Mouse (Mus musculus): Measurements from ENCODE around the gene Ncln. TPM values are rescaled to one million over a fixed set of nuclear protein-coding genes. Genes with fewer than 3 reads are reported as not detected.

The Ncln gene
- polyA plus RNA-seq, 1 experiment, result 37.2 TPM

- TF ChIP-seq POLR2A (IDR thresholded peaks at IDR 0.05; ENCODE audit: insufficient read depth, low read length) (no peak), EP300 (IDR thresholded peaks at IDR 0.05; ENCODE audit: insufficient read depth, low read depth, low read length) (no peak)
- Histone ChIP-seq H3K4me3 (ENCODE audit: low read depth, low read length) (peak overlapping the region; percentile 85), H3K27me3 (ENCODE audit: control insufficient read depth, insufficient read depth, low read length, poor library complexity, severe bottlenecking) (no peaks in the 10 kb centered on the region), H3K27ac (ENCODE audit: insufficient read depth, low read length) (no peak overlapping the region), H3K9me3 (replicated peaks; ENCODE audit: control insufficient read depth, insufficient read depth, low read length, poor library complexity, severe bottlenecking) (no peaks in the 10 kb centered on the region), H3K4me1 (ENCODE audit: control insufficient read depth, insufficient read depth, low read length) (peaks cover 2% of the 10 kb centered on the region), H3K36me3 (ENCODE audit: control insufficient read depth, insufficient read depth, low read length, poor library complexity, severe bottlenecking) (no peaks in the 10 kb centered on the region), H3K9ac (ENCODE audit: low read depth, poor library complexity, severe bottlenecking) (peak overlapping the region; percentile 74)
Measured at GRCm38 (mm10) chr10:81481605-81482532, 14.3 kb downstream of the Ncln start.

DNA sequence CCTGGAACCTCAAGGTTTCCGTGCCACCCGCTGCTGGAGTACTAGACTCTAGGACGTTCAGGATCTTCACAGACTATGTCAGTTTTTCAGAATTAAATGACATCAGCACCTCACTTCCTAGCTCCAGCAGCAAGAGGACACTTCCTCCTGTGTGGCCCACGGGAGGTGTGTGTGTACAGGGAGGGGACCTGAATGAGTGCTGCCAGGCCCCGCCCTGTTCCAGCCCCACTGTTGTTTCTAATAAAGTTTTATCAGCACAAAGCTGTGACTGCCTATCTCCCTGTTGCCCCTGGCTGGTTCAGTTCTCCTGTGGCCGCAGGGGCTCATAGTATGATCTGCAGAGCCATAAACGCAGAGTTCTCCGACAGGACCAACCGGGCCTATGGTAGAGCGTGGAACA, 21.7 kb downstream of the Ncln start:
- Histone ChIP-seq H3K36me3 (ENCODE audit: control insufficient read depth, insufficient read depth, low read length, poor library complexity, severe bottlenecking) (no peaks in the 10 kb centered on the region), H3K4me3 (ENCODE audit: low read depth, low read length) (no peak overlapping the region), H3K4me1 (ENCODE audit: control insufficient read depth, insufficient read depth, low read length) (peaks cover 2% of the 10 kb centered on the region), H3K9ac (ENCODE audit: low read depth, poor library complexity, severe bottlenecking) (no peak overlapping the region), H3K27ac (ENCODE audit: insufficient read depth, low read length) (no peak overlapping the region), H3K9me3 (replicated peaks; ENCODE audit: control insufficient read depth, insufficient read depth, low read length, poor library complexity, severe bottlenecking) (no peaks in the 10 kb centered on the region), H3K27me3 (ENCODE audit: control insufficient read depth, insufficient read depth, low read length, poor library complexity, severe bottlenecking) (no peaks in the 10 kb centered on the region)
- TF ChIP-seq CTCF (IDR thresholded peaks at IDR 0.05; ENCODE audit: low read depth, low read length) (no peak), POLR2A (IDR thresholded peaks at IDR 0.05; ENCODE audit: insufficient read depth, low read length) (no peak), EP300 (IDR thresholded peaks at IDR 0.05; ENCODE audit: insufficient read depth, low read depth, low read length) (no peak)

DNA sequence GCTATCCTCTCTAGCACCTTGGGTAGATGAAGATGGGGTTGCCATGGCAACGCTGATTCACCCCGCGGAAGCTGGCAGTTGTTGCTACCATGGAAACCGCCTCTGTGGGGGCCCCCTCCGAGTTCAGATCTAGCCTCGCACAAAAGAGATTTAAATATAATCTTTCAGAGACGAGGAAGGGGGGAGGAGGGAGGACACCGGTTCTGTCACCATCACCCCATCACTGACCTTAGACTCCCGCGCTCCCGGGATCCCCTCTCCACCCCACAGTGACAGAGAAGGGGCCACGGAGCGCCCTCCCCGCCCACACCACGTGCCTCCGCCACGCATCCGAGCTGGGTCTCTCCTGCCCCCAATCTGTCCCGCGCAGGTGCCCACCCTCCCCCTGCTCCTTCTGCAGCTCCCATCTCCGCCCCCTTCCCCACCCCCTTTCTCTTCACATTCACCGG, 23.2 kb downstream of the Ncln start:
- peak overlapping the region; percentile 21; the same call in 1 of the 2 replicates for H3K9ac ChIP-seq (ENCODE audit: low read depth, poor library complexity, severe bottlenecking)
- no peaks in the 10 kb centered on the region for H3K9me3 ChIP-seq (replicated peaks; ENCODE audit: control insufficient read depth, insufficient read depth, low read length, poor library complexity, severe bottlenecking)
- TF ChIP-seq CTCF (IDR thresholded peaks at IDR 0.05; ENCODE audit: low read depth, low read length), result no peak
- TF ChIP-seq POLR2A (IDR thresholded peaks at IDR 0.05; ENCODE audit: insufficient read depth, low read length), result no peak
- no peak for TF ChIP-seq EP300 (IDR thresholded peaks at IDR 0.05; ENCODE audit: insufficient read depth, low read depth, low read length)
- peaks cover 2% of the 10 kb centered on the region for H3K4me1 ChIP-seq (ENCODE audit: control insufficient read depth, insufficient read depth, low read length)
- no peak overlapping the region for H3K27ac ChIP-seq (ENCODE audit: insufficient read depth, low read length)
- no peaks in the 10 kb centered on the region for H3K27me3 ChIP-seq (ENCODE audit: control insufficient read depth, insufficient read depth, low read length, poor library complexity, severe bottlenecking)
- H3K36me3 ChIP-seq (ENCODE audit: control insufficient read depth, insufficient read depth, low read length, poor library complexity, severe bottlenecking), result no peaks in the 10 kb centered on the region
- H3K4me3 ChIP-seq (ENCODE audit: low read depth, low read length), result peak overlapping the region; percentile 21; the same call in 1 of the 2 replicates

- H3K27ac ChIP-seq (ENCODE audit: insufficient read depth, low read length), result no peak overlapping the region
- peaks cover 2% of the 10 kb centered on the region for H3K4me1 ChIP-seq (ENCODE audit: control insufficient read depth, insufficient read depth, low read length)
- no peak overlapping the region for H3K9ac ChIP-seq (ENCODE audit: low read depth, poor library complexity, severe bottlenecking)
- H3K27me3 ChIP-seq (ENCODE audit: control insufficient read depth, insufficient read depth, low read length, poor library complexity, severe bottlenecking), result no peaks in the 10 kb centered on the region
- no peaks in the 10 kb centered on the region for H3K36me3 ChIP-seq (ENCODE audit: control insufficient read depth, insufficient read depth, low read length, poor library complexity, severe bottlenecking)
- H3K9me3 ChIP-seq (replicated peaks; ENCODE audit: control insufficient read depth, insufficient read depth, low read length, poor library complexity, severe bottlenecking), result no peaks in the 10 kb centered on the region
- TF ChIP-seq POLR2A (IDR thresholded peaks at IDR 0.05; ENCODE audit: insufficient read depth, low read length), result no peak
- no peak overlapping the region; the same call in 1 of the 2 replicates for H3K4me3 ChIP-seq (ENCODE audit: low read depth, low read length)
Measured at GRCm38 (mm10) chr10:81472403-81473002, 23.7 kb downstream of the Ncln start.

DNA sequence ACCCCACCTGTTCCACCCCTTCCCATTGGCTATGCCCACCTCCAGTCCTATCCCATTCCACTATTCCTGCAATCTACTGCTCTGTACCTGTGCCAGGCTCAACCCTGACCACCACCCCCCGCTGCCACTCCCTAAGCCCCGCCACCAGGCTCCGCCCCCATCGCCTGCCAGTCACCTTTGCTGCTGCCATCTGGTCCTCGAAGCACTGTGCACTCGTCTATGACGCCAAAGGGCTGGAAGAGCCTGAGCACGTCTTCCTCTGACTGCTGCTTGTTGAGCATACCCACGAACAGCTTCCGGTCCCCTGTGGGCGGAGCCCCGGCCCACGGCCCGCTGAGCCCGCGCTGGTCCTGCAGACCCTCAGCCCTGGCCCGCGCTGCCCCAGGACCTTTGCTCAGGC, 25.7 kb downstream of the Ncln start:
- TF ChIP-seq EP300 (IDR thresholded peaks at IDR 0.05; ENCODE audit: insufficient read depth, low read depth, low read length) (no peak), CTCF (IDR thresholded peaks at IDR 0.05; ENCODE audit: low read depth, low read length) (no peak), POLR2A (IDR thresholded peaks at IDR 0.05; ENCODE audit: insufficient read depth, low read length) (no peak)
- Histone ChIP-seq H3K4me3 (ENCODE audit: low read depth, low read length) (no peak overlapping the region), H3K27me3 (ENCODE audit: control insufficient read depth, insufficient read depth, low read length, poor library complexity, severe bottlenecking) (no peaks in the 10 kb centered on the region), H3K4me1 (ENCODE audit: control insufficient read depth, insufficient read depth, low read length) (peaks cover under 1% of the 10 kb centered on the region), H3K27ac (ENCODE audit: insufficient read depth, low read length) (no peak overlapping the region), H3K36me3 (ENCODE audit: control insufficient read depth, insufficient read depth, low read length, poor library complexity, severe bottlenecking) (no peaks in the 10 kb centered on the region), H3K9ac (ENCODE audit: low read depth, poor library complexity, severe bottlenecking) (no peak overlapping the region), H3K9me3 (replicated peaks; ENCODE audit: control insufficient read depth, insufficient read depth, low read length, poor library complexity, severe bottlenecking) (no peaks in the 10 kb centered on the region)

GRCm38 (mm10) chr10:81469253-81469652, 26.9 kb downstream of the Ncln start:
- TF ChIP-seq EP300 (IDR thresholded peaks at IDR 0.05; ENCODE audit: insufficient read depth, low read depth, low read length), result no peak
- TF ChIP-seq CTCF (IDR thresholded peaks at IDR 0.05; ENCODE audit: low read depth, low read length), result no peak
- no peak for TF ChIP-seq POLR2A (IDR thresholded peaks at IDR 0.05; ENCODE audit: insufficient read depth, low read length)
- Histone ChIP-seq H3K9ac (ENCODE audit: low read depth, poor library complexity, severe bottlenecking) (no peak overlapping the region), H3K9me3 (replicated peaks; ENCODE audit: control insufficient read depth, insufficient read depth, low read length, poor library complexity, severe bottlenecking) (no peaks in the 10 kb centered on the region), H3K27ac (ENCODE audit: insufficient read depth, low read length) (no peak overlapping the region), H3K36me3 (ENCODE audit: control insufficient read depth, insufficient read depth, low read length, poor library complexity, severe bottlenecking) (no peaks in the 10 kb centered on the region), H3K4me1 (ENCODE audit: control insufficient read depth, insufficient read depth, low read length) (no peaks in the 10 kb centered on the region), H3K27me3 (ENCODE audit: control insufficient read depth, insufficient read depth, low read length, poor library complexity, severe bottlenecking) (no peaks in the 10 kb centered on the region), H3K4me3 (ENCODE audit: low read depth, low read length) (no peak overlapping the region)
